Mouse (Mus musculus) heart, embryonic 15.5 days (tissue): ENCODE data around the gene Ccp110. TPM values are rescaled to one million over a fixed set of nuclear protein-coding genes. Genes with fewer than 3 reads are reported as not detected.

ENCODE experiments used
- ATAC-seq: fragments of 200-750 bp; cut with Nextera tagmentation; replicated peaks from 2 replicates; pipeline ENCODE4 v1.8.0; 2017; ENCODE audit warnings: low read depth, moderate TSS enrichment; ENCODE audit not compliant: insufficient number of reproducible peaks, insufficient read depth, low FRiP score
- H3K27ac ChIP-seq: fragments of 300-500 bp; sonication (generic); 2 replicates; pipeline ENCODE4 v1.5.1; 2015; ENCODE audit warnings: mild to moderate bottlenecking, inconsistent platforms
- H3K27me3 ChIP-seq: fragments of 300-500 bp; sonication (generic); 2 replicates; pipeline ENCODE4 v1.6.1; 2015; ENCODE audit warnings: inconsistent platforms
- H3K36me3 ChIP-seq: fragments of 300-500 bp; sonication (generic); 2 replicates; pipeline ENCODE4 v1.6.1; 2015; ENCODE audit warnings: mild to moderate bottlenecking, inconsistent platforms
- H3K4me1 ChIP-seq: fragments of 300-500 bp; sonication (generic); replicated peaks from 2 replicates; pipeline ENCODE4 v1.6.1; 2015; ENCODE audit warnings: inconsistent platforms
- H3K4me2 ChIP-seq: fragments of 300-500 bp; sonication (generic); 2 replicates; pipeline ENCODE4 v1.6.1; 2015; ENCODE audit warnings: inconsistent platforms, mild to moderate bottlenecking, moderate library complexity
- H3K4me3 ChIP-seq: fragments of 300-500 bp; sonication (generic); 2 replicates; pipeline ENCODE4 v1.5.1; 2015; ENCODE audit warnings: mild to moderate bottlenecking, inconsistent platforms
- H3K9ac ChIP-seq: fragments of 300-500 bp; sonication (generic); 2 replicates; pipeline ENCODE4 v1.6.1; 2015; ENCODE audit warnings: mild to moderate bottlenecking, inconsistent platforms
- H3K9me3 ChIP-seq: fragments of 300-500 bp; sonication (generic); replicated peaks from 2 replicates; pipeline ENCODE4 v1.6.1; 2016; ENCODE audit warnings: inconsistent platforms
- WGBS: fragments of 180-500 bp; shearing (Covaris S2); methylation state at CpG from one replicate; pipeline ENCODE4 v1.1.7; 2015; ENCODE audit warnings: mixed read lengths; 5-methylcytosine and 5-hydroxymethylcytosine counted together
- polyA plus RNA-seq: library from polyadenylated mRNA; unstranded; fragments of >200 nt; fragmentation: Nextera tagmentation; extraction: Ambion mirVana; gene quantifications from 2 replicates; pipeline ENCODE4 v1.2.1, GENCODE M21; 2015

Ccp110 gene
- polyA plus RNA-seq, 1 experiment from 2014 or later = 5.1 TPM

- no peak overlapping the region for H3K9ac ChIP-seq
Measured at GRCm38 (mm10) chr7:118704001-118704850, 8.1 kb upstream of the Ccp110 start.

GRCm38 (mm10) chr7:118705101-118705961 is 7.0 kb upstream of the Ccp110 start, which contains the start of gene Gde1:
Gene Gde1, minus strand, starts transcription at chr7:118705778.
- peak within 1 kb of the TSS; percentile 87 for H3K27ac ChIP-seq
- no peaks in the 10 kb centered on the region for H3K9me3 ChIP-seq
- no peaks in the 10 kb centered on the region for H3K27me3 ChIP-seq
- peak within 1 kb of the TSS; percentile 75 for H3K4me3 ChIP-seq
- peaks cover 18% of the 10 kb centered on the region for H3K4me1 ChIP-seq
- H3K9ac ChIP-seq = peak within 1 kb of the TSS; percentile 70
- no peaks in the 10 kb centered on the region for H3K36me3 ChIP-seq
- ATAC-seq = peak; percentile 92
- under 1% methylated on average over 66 of the region's 66 CpGs for WGBS
- H3K4me2 ChIP-seq = peak within 1 kb of the TSS; percentile 88

More at GRCm38 (mm10) chr7:118704001-118704850, 8.1 kb upstream of the Ccp110 start:
- no peak for ATAC-seq
- Histone ChIP-seq H3K27ac (peak overlapping the region; percentile 87; the same call in 1 of the 2 replicates), H3K27me3 (no peaks in the 10 kb centered on the region), H3K4me2 (peak overlapping the region; percentile 88), H3K4me3 (peak overlapping the region; percentile 75), H3K4me1 (peaks cover 18% of the 10 kb centered on the region), H3K36me3 (no peaks in the 10 kb centered on the region), H3K9me3 (no peaks in the 10 kb centered on the region)
- WGBS = 68% methylated on average over 9 of the region's 9 CpGs

DNA sequence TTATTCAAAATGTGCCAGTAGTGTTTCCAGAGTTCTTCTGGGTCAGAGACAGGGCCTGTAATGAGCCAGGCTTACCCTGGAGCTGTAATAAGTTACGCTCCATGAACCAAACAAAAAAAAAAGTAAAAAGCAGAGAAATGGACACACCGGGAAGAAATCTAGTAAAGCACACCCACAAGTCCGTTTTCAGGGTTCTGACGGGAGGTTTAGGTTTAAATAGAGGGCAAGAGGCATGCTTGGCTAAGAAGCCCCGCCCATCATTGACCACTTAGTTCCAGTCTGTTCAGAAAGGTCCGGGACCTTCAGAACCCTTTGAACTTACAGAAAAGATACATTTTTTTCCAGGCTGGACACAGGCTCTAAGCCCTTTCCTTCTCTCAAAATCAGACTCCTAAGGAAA is 6.3 kb upstream of the Ccp110 start:
- H3K4me2 ChIP-seq = peak overlapping the region; percentile 88
- H3K4me1 ChIP-seq = peaks cover 18% of the 10 kb centered on the region
- no peaks in the 10 kb centered on the region for H3K9me3 ChIP-seq
- no peaks in the 10 kb centered on the region for H3K27me3 ChIP-seq
- 54% methylated on average over 6 of the region's 6 CpGs for WGBS
- H3K4me3 ChIP-seq = peak overlapping the region; percentile 75
- ATAC-seq = no peak
- no peaks in the 10 kb centered on the region for H3K36me3 ChIP-seq
- peak overlapping the region; percentile 87 for H3K27ac ChIP-seq
- H3K9ac ChIP-seq = no peak overlapping the region

- Histone ChIP-seq H3K36me3 (no peaks in the 10 kb centered on the region), H3K4me3 (no peak overlapping the region), H3K27ac (no peak overlapping the region), H3K9me3 (no peaks in the 10 kb centered on the region), H3K4me1 (peaks cover 18% of the 10 kb centered on the region), H3K9ac (no peak overlapping the region), H3K4me2 (no peak overlapping the region), H3K27me3 (no peaks in the 10 kb centered on the region)
- no peak for ATAC-seq
- 86% methylated on average over 5 of the region's 5 CpGs for WGBS
Measured at GRCm38 (mm10) chr7:118706488-118706887, 5.9 kb upstream of the Ccp110 start.

- Histone ChIP-seq H3K4me2 (no peak overlapping the region), H3K9me3 (no peaks in the 10 kb centered on the region), H3K27ac (no peak overlapping the region), H3K36me3 (no peaks in the 10 kb centered on the region), H3K27me3 (no peaks in the 10 kb centered on the region), H3K9ac (no peak overlapping the region), H3K4me1 (peaks cover 18% of the 10 kb centered on the region), H3K4me3 (no peak overlapping the region)
- WGBS = 64% methylated on average over 2 of the region's 2 CpGs
- no peak for ATAC-seq
Measured at GRCm38 (mm10) chr7:118707216-118707615, 5.1 kb upstream of the Ccp110 start.

DNA sequence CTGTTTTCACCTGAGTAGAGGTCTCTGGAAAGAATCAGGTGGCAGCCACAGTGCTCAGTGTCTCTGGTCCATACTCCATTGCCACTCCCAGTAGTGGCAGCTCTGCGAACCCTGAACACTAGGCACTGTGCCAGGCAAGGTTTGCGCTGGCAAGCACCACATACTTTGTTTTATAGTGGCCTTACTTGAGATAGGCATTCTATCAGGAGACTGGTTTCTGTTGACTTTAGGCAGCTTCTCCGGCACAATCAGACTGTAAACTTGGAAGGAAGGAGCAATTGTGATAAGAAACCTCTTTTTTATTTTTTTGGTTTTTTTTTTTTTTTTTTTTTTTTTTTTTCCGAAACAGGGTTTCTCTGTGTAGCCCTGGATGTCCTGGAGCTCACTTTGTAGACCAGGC is 4.3 kb upstream of the Ccp110 start:
- 46% methylated on average over 4 of the region's 4 CpGs for WGBS
- Histone ChIP-seq H3K4me1 (peaks cover 22% of the 10 kb centered on the region), H3K9ac (no peak overlapping the region), H3K27me3 (no peaks in the 10 kb centered on the region), H3K27ac (no peak overlapping the region), H3K9me3 (no peaks in the 10 kb centered on the region), H3K36me3 (no peaks in the 10 kb centered on the region), H3K4me2 (no peak overlapping the region), H3K4me3 (no peak overlapping the region)
- no peak for ATAC-seq

DNA sequence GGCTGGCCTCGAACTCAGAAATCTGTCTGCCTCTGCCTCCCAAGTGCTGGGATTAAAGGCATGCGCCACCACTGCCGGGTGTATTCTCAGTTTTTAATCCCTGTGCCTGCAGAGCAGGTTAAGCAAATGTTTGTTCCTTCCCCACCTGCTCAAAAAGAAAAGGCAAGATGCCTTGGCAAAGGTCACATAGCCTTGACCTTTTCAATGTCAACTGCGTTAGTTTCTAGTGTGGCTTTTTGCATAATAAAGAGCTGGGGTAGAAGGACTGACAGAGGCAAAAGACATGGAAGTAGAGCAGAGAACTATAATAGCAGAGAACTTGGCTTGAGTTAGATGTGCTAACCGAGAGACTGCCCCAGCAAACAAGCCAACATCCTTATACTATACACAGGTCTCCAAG is 1.6 kb upstream of the Ccp110 start:
- H3K4me1 ChIP-seq = peaks cover 12% of the 10 kb centered on the region
- H3K9ac ChIP-seq = no peak overlapping the region
- ATAC-seq = no peak
- no peak overlapping the region for H3K4me2 ChIP-seq
- peaks cover 4% of the 10 kb centered on the region; the same call in 1 of the 2 replicates for H3K36me3 ChIP-seq
- H3K27me3 ChIP-seq = no peaks in the 10 kb centered on the region
- H3K27ac ChIP-seq = no peak overlapping the region
- 76% methylated on average over 5 of the region's 5 CpGs for WGBS
- no peak overlapping the region for H3K4me3 ChIP-seq
- no peaks in the 10 kb centered on the region for H3K9me3 ChIP-seq

- H3K27me3 ChIP-seq = no peaks in the 10 kb centered on the region
- H3K4me1 ChIP-seq = peaks cover 8% of the 10 kb centered on the region
- peaks cover 4% of the 10 kb centered on the region; the same call in 1 of the 2 replicates for H3K36me3 ChIP-seq
- no peak overlapping the region for H3K4me2 ChIP-seq
- 83% methylated on average over 1 of the region's 1 CpGs for WGBS
- H3K27ac ChIP-seq = no peak overlapping the region
- H3K9ac ChIP-seq = no peak overlapping the region
- no peaks in the 10 kb centered on the region for H3K9me3 ChIP-seq
- no peak for ATAC-seq
- no peak overlapping the region for H3K4me3 ChIP-seq
Measured at GRCm38 (mm10) chr7:118714873-118715272, 2.5 kb downstream of the Ccp110 start.

- Histone ChIP-seq H3K27ac (no peak overlapping the region), H3K9me3 (no peaks in the 10 kb centered on the region), H3K9ac (no peak overlapping the region), H3K4me3 (no peak overlapping the region), H3K36me3 (peaks cover 19% of the 10 kb centered on the region; the same call in 1 of the 2 replicates), H3K27me3 (no peaks in the 10 kb centered on the region), H3K4me1 (peaks cover 4% of the 10 kb centered on the region), H3K4me2 (no peak overlapping the region)
- 93% methylated on average over 4 of the region's 4 CpGs for WGBS
- ATAC-seq = no peak
Measured at GRCm38 (mm10) chr7:118718066-118718465, 5.7 kb downstream of the Ccp110 start.

DNA sequence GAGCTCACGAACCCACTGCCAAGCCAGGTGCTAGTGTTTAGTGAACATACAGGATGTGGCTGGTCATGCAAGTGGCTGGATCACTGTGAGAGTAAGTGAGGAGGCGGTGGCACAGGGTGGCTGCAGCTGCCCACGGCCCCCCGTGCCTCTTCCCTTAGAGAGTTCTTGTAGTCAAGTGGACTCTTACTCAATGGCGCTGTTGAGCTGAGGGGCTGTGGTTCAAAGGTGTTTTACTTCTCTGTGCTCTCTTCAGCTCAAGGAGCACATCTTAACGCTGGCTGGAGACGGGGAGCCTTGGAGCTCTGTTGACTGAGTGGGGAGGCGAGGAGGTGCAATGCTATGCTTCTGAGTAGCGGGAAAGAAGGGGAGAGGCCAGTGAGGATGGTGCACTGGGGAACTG is 11.6 kb downstream of the Ccp110 start:
- no peak for ATAC-seq
- Histone ChIP-seq H3K9me3 (no peaks in the 10 kb centered on the region), H3K4me2 (no peak overlapping the region), H3K9ac (no peak overlapping the region), H3K4me1 (no peaks in the 10 kb centered on the region), H3K36me3 (peaks cover 34% of the 10 kb centered on the region), H3K27me3 (no peaks in the 10 kb centered on the region), H3K4me3 (no peak overlapping the region), H3K27ac (no peak overlapping the region)
- 88% methylated on average over 9 of the region's 9 CpGs for WGBS

DNA sequence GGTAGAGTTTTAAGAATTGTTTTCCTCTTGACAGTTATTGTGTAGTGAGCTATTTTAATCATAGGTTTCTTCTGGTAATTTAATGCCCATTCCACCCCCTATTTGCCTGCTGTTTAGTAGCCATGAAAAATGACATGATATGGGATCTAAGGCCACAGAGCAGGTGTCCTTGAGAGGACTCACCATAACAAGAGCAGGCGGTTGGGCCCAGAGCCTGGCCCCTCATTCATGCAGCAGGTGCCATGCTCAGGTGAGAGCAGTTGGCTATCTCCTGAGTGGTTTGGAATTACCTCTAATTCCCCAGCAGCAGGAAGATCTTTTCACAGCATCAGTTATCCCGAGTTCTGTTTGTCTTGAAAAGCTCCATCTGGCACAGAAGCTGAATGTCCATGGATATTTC is 13.1 kb downstream of the Ccp110 start:
- Histone ChIP-seq H3K9ac (no peak overlapping the region), H3K4me2 (no peak overlapping the region), H3K9me3 (no peaks in the 10 kb centered on the region), H3K4me1 (no peaks in the 10 kb centered on the region), H3K27ac (no peak overlapping the region), H3K36me3 (peaks cover 38% of the 10 kb centered on the region), H3K27me3 (no peaks in the 10 kb centered on the region), H3K4me3 (no peak overlapping the region)
- no peak for ATAC-seq
- WGBS = 81% methylated on average over 2 of the region's 2 CpGs
